Mouse (Mus musculus) small intestine, adult 2 months (tissue): ENCODE results near the gene Usp43.

Source experiments
- CTCF ChIP-seq: fragments of 200-500 bp; IDR thresholded peaks from 2 replicates; pipeline ENCODE4 v1.5.1; 2012; ENCODE audit warnings: low read depth, mild to moderate bottlenecking, control low read depth, inconsistent platforms, low read length, moderate library complexity, mixed read lengths; ENCODE audit not compliant: insufficient replicate concordance, insufficient read length; ENCODE audit errors: extremely low read depth
- POLR2A ChIP-seq: fragments of 200-500 bp; IDR thresholded peaks from 2 replicates; pipeline ENCODE4 v1.6.1; 2012; ENCODE audit warnings: low read depth, mild to moderate bottlenecking, control low read depth, inconsistent platforms, low read length, moderate library complexity

GRCm38 (mm10) chr11:67954413-67954812 is 32.5 kb upstream of the Usp43 start:
- no peak for TF ChIP-seq CTCF
- no peak for TF ChIP-seq POLR2A
